Mouse (Mus musculus) mouse trophoblast stem cell (cell line): ENCODE data around the gene Baz1a.
"Not testable (repeated sequence)": the region's sequence is repeated elsewhere in the genome, so short reads cannot be mapped to it uniquely, and the experiment has no call there.

Experiments
- in situ Hi-C, 2 experiments: fragments of 300-500 bp; cut with MseI, MboI; formaldehyde crosslinking; loops; 2 replicates in 1 of 2; 3 replicates in 1 of 2; pipeline ENCODE4 v1.15.1; 2025

Baz1a gene

GRCm38 (mm10) chr12:54980939-54981338 lies 33.2 kb downstream of the Baz1a start:
- in situ Hi-C loops = no loop called here

GRCm38 (mm10) chr12:54980532-54980931 lies 33.6 kb downstream of the Baz1a start:
- in situ Hi-C loops = no loop called here

GRCm38 (mm10) chr12:54969033-54969432 lies 45.1 kb downstream of the Baz1a start:
- in situ Hi-C loops = no loop called here

GRCm38 (mm10) chr12:54965532-54966160 lies 48.5 kb downstream of the Baz1a start:
- in situ Hi-C loops = no loop called here

- in situ Hi-C loops = no loop called here
Measured at GRCm38 (mm10) chr12:54959569-54959968, 54.6 kb downstream of the Baz1a start.

GRCm38 (mm10) chr12:54956974-54957373 lies 57.2 kb downstream of the Baz1a start:
- in situ Hi-C loops = no loop called here

GRCm38 (mm10) chr12:54956457-54956856 lies 57.7 kb downstream of the Baz1a start:
- in situ Hi-C loops = no loop called here

- in situ Hi-C loops = no loop called here
Measured at GRCm38 (mm10) chr12:54946116-54946515, 68.0 kb downstream of the Baz1a start.

- in situ Hi-C loops = not testable (repeated sequence)
Measured at GRCm38 (mm10) chr12:54942586-54943157, 71.5 kb downstream of the Baz1a start.

GRCm38 (mm10) chr12:54937581-54938343 lies 76.4 kb downstream of the Baz1a start:
- in situ Hi-C loops = not testable (repeated sequence)

- in situ Hi-C loops = no loop called here
Measured at GRCm38 (mm10) chr12:54910387-54910786, 103.8 kb downstream of the Baz1a start.

GRCm38 (mm10) chr12:54892559-54892958 lies 121.6 kb downstream of the Baz1a start:
- in situ Hi-C loops = not testable (repeated sequence)

GRCm38 (mm10) chr12:54890426-54890825 lies 123.7 kb downstream of the Baz1a start:
- in situ Hi-C loops = no loop called here

- in situ Hi-C loops = no loop called here
Measured at GRCm38 (mm10) chr12:54887580-54888127, 126.5 kb downstream of the Baz1a start.

- in situ Hi-C loops = loop anchor here (5.0 kb wide), 1 partner anchor 47 kb away; no protein-coding TSS in a partner anchor
Measured at GRCm38 (mm10) chr12:54879630-54880029, 134.5 kb downstream of the Baz1a start.

- in situ Hi-C loops = loop anchor here (5.0 kb wide), 1 partner anchor 47 kb away; no protein-coding TSS in a partner anchor
Measured at GRCm38 (mm10) chr12:54879211-54879610, 134.9 kb downstream of the Baz1a start.

GRCm38 (mm10) chr12:54877875-54878274 lies 136.3 kb downstream of the Baz1a start:
- in situ Hi-C loops = loop anchor here (5.0 kb wide), 1 partner anchor 46 kb away; no protein-coding TSS in a partner anchor

- in situ Hi-C loops = loop anchor here (5.0 kb wide), 1 partner anchor 45 kb away; no protein-coding TSS in a partner anchor
Measured at GRCm38 (mm10) chr12:54876879-54877278, 137.3 kb downstream of the Baz1a start.

- in situ Hi-C loops = loop anchor here (5.0 kb wide), 1 partner anchor 42 kb away; no protein-coding TSS in a partner anchor
Measured at GRCm38 (mm10) chr12:54874711-54875110, 139.4 kb downstream of the Baz1a start.

- in situ Hi-C loops = no loop called here
Measured at GRCm38 (mm10) chr12:54862606-54863535, 151.3 kb downstream of the Baz1a start, which contains the start of gene Cfl2. Cfl2 (minus strand) TSS chr12:54862877.
